Mouse (Mus musculus) erythroblast, embryonic 14.5 days (primary cell): Measurements from ENCODE around the gene Ntm.

ENCODE experiments used
- GATA1 ChIP-seq: IDR thresholded peaks from 2 replicates; pipeline ENCODE4 v1.6.1; 2012; ENCODE audit warnings: low read length, inconsistent platforms, mixed read lengths
- TAL1 ChIP-seq: IDR thresholded peaks from 3 replicates; pipeline ENCODE4 v1.6.1; 2012; ENCODE audit warnings: low read length, inconsistent platforms, mixed read lengths

- TF ChIP-seq GATA1 (no peak), TAL1 (no peak)
Measured at GRCm38 (mm10) chr9:29877583-29877982, 85.4 kb downstream of the Ntm start.
